Mouse (Mus musculus): ENCODE results near the gene Tbcb.
"Not testable (repeated sequence)": the region's sequence is repeated elsewhere in the genome, so short reads cannot be mapped to it uniquely, and the experiment has no call there.

Gene Tbcb

GRCm38 (mm10) chr7:30193013-30193412 is 39.1 kb downstream of the Tbcb start:
- DNase-seq = peak; percentile 40

- no peak for DNase-seq
Observed at GRCm38 (mm10) chr7:30192088-30192487, 40.0 kb downstream of the Tbcb start.

GRCm38 (mm10) chr7:30189116-30189491 is 43.0 kb downstream of the Tbcb start:
- DNase-seq = no peak

GRCm38 (mm10) chr7:30188344-30189115 is 43.5 kb downstream of the Tbcb start:
- DNase-seq = no peak

GRCm38 (mm10) chr7:30184641-30185348 is 47.3 kb downstream of the Tbcb start:
- no peak for DNase-seq

- peak; percentile 88 for DNase-seq
Observed at GRCm38 (mm10) chr7:30183879-30184289, 48.2 kb downstream of the Tbcb start, which contains the start of gene Cox7a1. TSS of gene Cox7a1 (plus strand) at chr7:30184144.

GRCm38 (mm10) chr7:30183189-30183588 is 48.9 kb downstream of the Tbcb start:
- DNase-seq = not testable (repeated sequence)

GRCm38 (mm10) chr7:30181929-30182328 is 50.1 kb downstream of the Tbcb start:
- not testable (repeated sequence) for DNase-seq

- DNase-seq = peak; percentile 83
Observed at GRCm38 (mm10) chr7:30181308-30181707, 50.8 kb downstream of the Tbcb start.

GRCm38 (mm10) chr7:30178256-30178655 is 53.8 kb downstream of the Tbcb start:
- DNase-seq = no peak

- DNase-seq = no peak
Observed at GRCm38 (mm10) chr7:30176474-30176873, 55.6 kb downstream of the Tbcb start.
